Mouse (Mus musculus): ENCODE data around the gene Leap2. TPM values are rescaled to one million over a fixed set of nuclear protein-coding genes. Genes with fewer than 3 reads are reported as not detected.
"Not testable (repeated sequence)": the region's sequence is repeated elsewhere in the genome, so short reads cannot be mapped to it uniquely, and the experiment has no call there.

The Leap2 gene
- polyA plus RNA-seq, 1 experiment: not detected

- WGBS: under 1% methylated on average over 34 of the region's 34 CpGs
- peak overlapping the region; percentile 86 for H3K4me3 ChIP-seq (ENCODE audit: insufficient read depth, low read depth, low read length)
- H3K4me1 ChIP-seq (ENCODE audit: control insufficient read depth, insufficient read depth, low read length): peaks cover 5% of the 10 kb centered on the region; the same call in 1 of the 2 replicates
- H3K27ac ChIP-seq (ENCODE audit: insufficient read depth, low read depth, low read length): peak overlapping the region; percentile 92
- TF ChIP-seq CTCF (IDR thresholded peaks at IDR 0.05; ENCODE audit: insufficient read depth, low read depth, low read length): no peak
- TF ChIP-seq POLR2A (IDR thresholded peaks at IDR 0.05; ENCODE audit: insufficient read depth, low read depth, low read length): no peak
Measured at GRCm38 (mm10) chr11:53430300-53430669, 7.3 kb upstream of the Leap2 start.

- TF ChIP-seq POLR2A (IDR thresholded peaks at IDR 0.05; ENCODE audit: insufficient read depth, low read depth, low read length): no peak
- no peak for TF ChIP-seq CTCF (IDR thresholded peaks at IDR 0.05; ENCODE audit: insufficient read depth, low read depth, low read length)
- Histone ChIP-seq H3K4me1 (ENCODE audit: control insufficient read depth, insufficient read depth, low read length) (peaks cover 6% of the 10 kb centered on the region; the same call in 1 of the 2 replicates), H3K4me3 (ENCODE audit: insufficient read depth, low read depth, low read length) (no peak overlapping the region), H3K27ac (ENCODE audit: insufficient read depth, low read depth, low read length) (no peak overlapping the region)
Measured at GRCm38 (mm10) chr11:53429182-53429581, 6.2 kb upstream of the Leap2 start.

GRCm38 (mm10) chr11:53428716-53429057, 5.7 kb upstream of the Leap2 start:
- H3K4me3 ChIP-seq (ENCODE audit: insufficient read depth, low read depth, low read length): no peak overlapping the region
- TF ChIP-seq POLR2A (IDR thresholded peaks at IDR 0.05; ENCODE audit: insufficient read depth, low read depth, low read length) (no peak), CTCF (IDR thresholded peaks at IDR 0.05; ENCODE audit: insufficient read depth, low read depth, low read length) (no peak)
- H3K4me1 ChIP-seq (ENCODE audit: control insufficient read depth, insufficient read depth, low read length): peaks cover 6% of the 10 kb centered on the region; the same call in 1 of the 2 replicates
- no peak overlapping the region for H3K27ac ChIP-seq (ENCODE audit: insufficient read depth, low read depth, low read length)
- 91% methylated on average over 5 of the region's 5 CpGs for WGBS

GRCm38 (mm10) chr11:53427993-53428715, 5.2 kb upstream of the Leap2 start:
- peaks cover 6% of the 10 kb centered on the region; the same call in 1 of the 2 replicates for H3K4me1 ChIP-seq (ENCODE audit: control insufficient read depth, insufficient read depth, low read length)
- TF ChIP-seq POLR2A (IDR thresholded peaks at IDR 0.05; ENCODE audit: insufficient read depth, low read depth, low read length): no peak
- TF ChIP-seq CTCF (IDR thresholded peaks at IDR 0.05; ENCODE audit: insufficient read depth, low read depth, low read length): no peak
- no peak overlapping the region for H3K4me3 ChIP-seq (ENCODE audit: insufficient read depth, low read depth, low read length)
- WGBS: 74% methylated on average over 3 of the region's 3 CpGs
- H3K27ac ChIP-seq (ENCODE audit: insufficient read depth, low read depth, low read length): no peak overlapping the region

GRCm38 (mm10) chr11:53426914-53427313, 3.9 kb upstream of the Leap2 start:
- not testable (repeated sequence) for H3K27ac ChIP-seq (ENCODE audit: insufficient read depth, low read depth, low read length); H3K4me1 ChIP-seq (ENCODE audit: control insufficient read depth, insufficient read depth, low read length); H3K4me3 ChIP-seq (ENCODE audit: insufficient read depth, low read depth, low read length)
- WGBS: 82% methylated on average over 3 of the region's 3 CpGs

GRCm38 (mm10) chr11:53425711-53426255, 2.8 kb upstream of the Leap2 start:
- WGBS: 81% methylated on average over 6 of the region's 6 CpGs
- H3K27ac ChIP-seq (ENCODE audit: insufficient read depth, low read depth, low read length): no peak overlapping the region
- no peak overlapping the region for H3K4me3 ChIP-seq (ENCODE audit: insufficient read depth, low read depth, low read length)
- TF ChIP-seq POLR2A (IDR thresholded peaks at IDR 0.05; ENCODE audit: insufficient read depth, low read depth, low read length) (no peak), CTCF (IDR thresholded peaks at IDR 0.05; ENCODE audit: insufficient read depth, low read depth, low read length) (no peak)
- H3K4me1 ChIP-seq (ENCODE audit: control insufficient read depth, insufficient read depth, low read length): peaks cover 6% of the 10 kb centered on the region; the same call in 1 of the 2 replicates

- TF ChIP-seq CTCF (IDR thresholded peaks at IDR 0.05; ENCODE audit: insufficient read depth, low read depth, low read length) (no peak), POLR2A (IDR thresholded peaks at IDR 0.05; ENCODE audit: insufficient read depth, low read depth, low read length) (no peak)
- Histone ChIP-seq H3K27ac (ENCODE audit: insufficient read depth, low read depth, low read length) (no peak overlapping the region), H3K4me3 (ENCODE audit: insufficient read depth, low read depth, low read length) (no peak overlapping the region), H3K4me1 (ENCODE audit: control insufficient read depth, insufficient read depth, low read length) (peaks cover 6% of the 10 kb centered on the region; the same call in 1 of the 2 replicates)
- WGBS: 32% methylated on average over 3 of the region's 3 CpGs
Measured at GRCm38 (mm10) chr11:53425251-53425650, 2.3 kb upstream of the Leap2 start.

GRCm38 (mm10) chr11:53424826-53425225, 1.9 kb upstream of the Leap2 start:
- TF ChIP-seq CTCF (IDR thresholded peaks at IDR 0.05; ENCODE audit: insufficient read depth, low read depth, low read length): no peak
- TF ChIP-seq POLR2A (IDR thresholded peaks at IDR 0.05; ENCODE audit: insufficient read depth, low read depth, low read length): no peak
- peaks cover 6% of the 10 kb centered on the region; the same call in 1 of the 2 replicates for H3K4me1 ChIP-seq (ENCODE audit: control insufficient read depth, insufficient read depth, low read length)
- no peak overlapping the region for H3K27ac ChIP-seq (ENCODE audit: insufficient read depth, low read depth, low read length)
- WGBS: 43% methylated on average over 2 of the region's 2 CpGs
- no peak overlapping the region for H3K4me3 ChIP-seq (ENCODE audit: insufficient read depth, low read depth, low read length)

GRCm38 (mm10) chr11:53418048-53418447, 4.9 kb downstream of the Leap2 start:
- TF ChIP-seq CTCF (IDR thresholded peaks at IDR 0.05; ENCODE audit: insufficient read depth, low read depth, low read length) (no peak), POLR2A (IDR thresholded peaks at IDR 0.05; ENCODE audit: insufficient read depth, low read depth, low read length) (no peak)
- Histone ChIP-seq H3K4me1 (ENCODE audit: control insufficient read depth, insufficient read depth, low read length) (no peaks in the 10 kb centered on the region), H3K27ac (ENCODE audit: insufficient read depth, low read depth, low read length) (no peak overlapping the region), H3K4me3 (ENCODE audit: insufficient read depth, low read depth, low read length) (no peak overlapping the region)
